Mouse (Mus musculus): ENCODE data around the gene Timd4. TPM values are rescaled to one million over a fixed set of nuclear protein-coding genes. Genes with fewer than 3 reads are reported as not detected.

Gene Timd4
- polyA plus RNA-seq, 1 experiment, result not detected

GRCm38 (mm10) chr11:46889093-46889492 lies 78.5 kb downstream of the Timd4 start:
- Histone ChIP-seq H3K4me3 (no peak overlapping the region), H3K36me3 (ENCODE audit: control insufficient read depth, insufficient read depth) (no peaks in the 10 kb centered on the region), H3ac (ENCODE audit: control insufficient read depth, insufficient read length) (no peak overlapping the region), H3K4me2 (ENCODE audit: low read depth) (no peak overlapping the region), H3K79me2 (ENCODE audit: control insufficient read depth, insufficient read depth) (no peaks in the 10 kb centered on the region), H3K27me3 (ENCODE audit: control insufficient read depth, insufficient read depth, insufficient read length) (no peaks in the 10 kb centered on the region)
- TF ChIP-seq MYOD1 (IDR thresholded peaks at IDR 0.05; ENCODE audit: control insufficient read depth in 1 of 3, insufficient read length in 2 of 3, low read depth in 2 of 3) (no peak), CEBPB (IDR thresholded peaks at IDR 0.05; ENCODE audit: insufficient read depth, poor library complexity, severe bottlenecking) (no peak), TCF12 (IDR thresholded peaks at IDR 0.05; ENCODE audit: insufficient read depth, poor library complexity, severe bottlenecking) (no peak), E2F4 (IDR thresholded peaks at IDR 0.05; ENCODE audit: insufficient read depth) (no peak), USF1 (IDR thresholded peaks at IDR 0.05; ENCODE audit: low read depth) (no peak), REST (IDR thresholded peaks at IDR 0.05; ENCODE audit: insufficient read depth, insufficient read length) (no peak), TCF3 (IDR thresholded peaks at IDR 0.05; ENCODE audit: insufficient read length, low read depth) (no peak)

Other genes with a start within 250 kb of the Timd4 start
- gene BC053393, start 239.3 kb upstream of the Timd4 start, polyA plus RNA-seq (2012; fragmentation: generic; extraction: Trizol), result not detected
- gene Dppa1, start 181.5 kb upstream of the Timd4 start, polyA plus RNA-seq (2012; fragmentation: generic; extraction: Trizol), result not detected
- gene Timd2, start 103.7 kb upstream of the Timd4 start, polyA plus RNA-seq (2012; fragmentation: generic; extraction: Trizol), result not detected
- gene Havcr1, start 75.7 kb upstream of the Timd4 start, polyA plus RNA-seq (2012; fragmentation: generic; extraction: Trizol), result not detected

Measured in myocyte (in vitro differentiated cells).